Mouse (Mus musculus): ENCODE results near the gene Cc2d2a. TPM values are rescaled to one million over a fixed set of nuclear protein-coding genes. Genes with fewer than 3 reads are reported as not detected.
A peak's percentile ranks its signal among the peaks of the same experiment; 100 is the strongest.

Cc2d2a gene
- polyA plus RNA-seq, 1 experiment from 2014 or later = 8.0 TPM

DNA sequence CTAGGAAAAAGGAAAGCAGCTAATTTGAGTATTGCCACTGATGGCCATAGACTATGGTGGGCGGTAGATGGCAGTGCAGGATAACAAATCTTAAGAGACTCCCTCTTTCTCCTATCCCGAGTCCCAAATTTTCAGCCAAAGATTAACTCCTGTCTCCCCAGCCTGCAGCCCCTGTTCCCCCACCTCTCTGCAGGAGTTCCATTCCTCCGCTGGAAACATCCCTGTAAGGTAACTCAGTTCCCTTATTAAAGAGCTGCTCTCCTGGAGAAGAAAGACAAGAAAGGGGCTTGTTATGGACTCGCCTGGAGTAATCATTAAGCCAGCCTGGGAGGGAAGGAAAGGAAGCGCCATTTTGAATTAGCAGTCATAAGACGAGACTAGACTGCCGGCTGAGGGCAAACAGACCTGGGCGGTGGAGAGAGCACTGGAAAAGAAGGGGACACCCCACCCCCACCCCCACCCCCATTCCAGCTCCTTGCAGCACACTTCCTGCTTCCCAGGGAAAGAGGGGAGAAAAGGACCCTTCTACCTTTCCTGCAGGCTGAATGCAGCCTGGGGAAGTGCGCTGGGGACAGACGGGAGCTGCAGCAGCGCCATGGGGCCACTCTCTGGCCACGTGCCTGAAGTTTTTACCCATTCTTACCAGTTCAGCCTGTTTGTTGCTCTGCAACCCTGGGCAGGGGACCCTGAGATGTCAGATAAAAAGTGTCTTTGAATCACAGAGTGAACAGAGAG lies 10.2 kb downstream of the Cc2d2a start:
- H3K4me1 ChIP-seq (replicated peaks) = peaks cover 10% of the 10 kb centered on the region
- H3K4me3 ChIP-seq = peak overlapping the region; percentile 50
- peak overlapping the region; percentile 67 for H3K4me2 ChIP-seq
- peak overlapping the region; percentile 87 for H3K27ac ChIP-seq (replicated peaks)
- H3K9me3 ChIP-seq = no peaks in the 10 kb centered on the region
- ATAC-seq (ENCODE audit: low FRiP score, low read depth) = peak; percentile 96
- no peaks in the 10 kb centered on the region for H3K27me3 ChIP-seq
- WGBS = 0% methylated on average over 12 of the region's 12 CpGs
- H3K36me3 ChIP-seq = peaks cover 8% of the 10 kb centered on the region; the same call in 1 of the 2 replicates
- peak overlapping the region; percentile 51 for H3K9ac ChIP-seq

DNA sequence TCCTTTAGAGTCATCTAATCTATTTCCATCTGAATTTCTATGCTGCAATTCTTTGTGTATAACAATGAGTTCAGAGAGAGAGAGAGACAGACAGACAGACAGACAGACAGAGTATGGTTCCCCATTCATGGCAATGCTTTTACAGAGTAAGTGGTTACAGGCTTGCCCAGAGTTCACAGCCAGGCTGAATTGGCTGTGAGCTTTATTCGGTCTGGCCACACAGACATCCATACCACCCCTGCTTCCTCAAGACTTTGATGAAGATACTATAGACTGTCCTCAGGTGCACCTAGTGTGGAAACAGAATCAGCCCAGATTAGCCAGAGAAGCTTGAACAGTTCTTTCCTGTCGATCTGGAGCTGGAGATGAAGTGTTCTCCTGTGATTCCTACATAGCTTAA lies 10.9 kb downstream of the Cc2d2a start:
- H3K4me3 ChIP-seq = peak overlapping the region; percentile 50
- no peaks in the 10 kb centered on the region for H3K9me3 ChIP-seq
- 82% methylated on average over 2 of the region's 2 CpGs for WGBS
- no peaks in the 10 kb centered on the region for H3K27me3 ChIP-seq
- peak overlapping the region; percentile 87 for H3K27ac ChIP-seq (replicated peaks)
- H3K36me3 ChIP-seq = peaks cover 8% of the 10 kb centered on the region; the same call in 1 of the 2 replicates
- peaks cover 10% of the 10 kb centered on the region for H3K4me1 ChIP-seq (replicated peaks)
- no peak for ATAC-seq (ENCODE audit: low FRiP score, low read depth)
- H3K9ac ChIP-seq = peak overlapping the region; percentile 51
- H3K4me2 ChIP-seq = peak overlapping the region; percentile 67

DNA sequence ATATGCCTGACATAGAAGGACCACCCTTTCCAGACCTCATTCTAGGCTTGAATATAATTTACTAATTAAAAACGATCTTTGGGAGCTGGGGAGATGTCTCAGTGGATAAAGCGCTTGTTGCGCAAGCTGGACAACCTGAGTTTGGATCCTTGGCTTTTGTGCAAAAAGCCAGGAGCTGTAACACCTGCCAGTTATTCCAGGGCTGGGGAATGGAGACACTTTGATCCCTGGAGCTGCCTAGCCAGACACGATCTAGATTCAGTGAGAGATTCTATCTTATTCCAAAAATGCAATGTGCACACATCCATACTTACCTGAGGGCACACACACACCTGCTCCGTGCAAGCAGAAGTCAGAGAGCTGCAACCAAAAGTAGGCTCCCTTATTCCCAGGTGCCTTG lies 23.3 kb downstream of the Cc2d2a start:
- H3K27me3 ChIP-seq = no peaks in the 10 kb centered on the region
- no peak overlapping the region for H3K4me2 ChIP-seq
- H3K4me3 ChIP-seq = no peak overlapping the region
- H3K4me1 ChIP-seq (replicated peaks) = no peaks in the 10 kb centered on the region
- 91% methylated on average over 5 of the region's 5 CpGs for WGBS
- H3K27ac ChIP-seq (replicated peaks) = no peak overlapping the region
- no peaks in the 10 kb centered on the region for H3K9me3 ChIP-seq
- H3K9ac ChIP-seq = no peak overlapping the region
- ATAC-seq (ENCODE audit: low FRiP score, low read depth) = no peak
- H3K36me3 ChIP-seq = peaks cover 61% of the 10 kb centered on the region

DNA sequence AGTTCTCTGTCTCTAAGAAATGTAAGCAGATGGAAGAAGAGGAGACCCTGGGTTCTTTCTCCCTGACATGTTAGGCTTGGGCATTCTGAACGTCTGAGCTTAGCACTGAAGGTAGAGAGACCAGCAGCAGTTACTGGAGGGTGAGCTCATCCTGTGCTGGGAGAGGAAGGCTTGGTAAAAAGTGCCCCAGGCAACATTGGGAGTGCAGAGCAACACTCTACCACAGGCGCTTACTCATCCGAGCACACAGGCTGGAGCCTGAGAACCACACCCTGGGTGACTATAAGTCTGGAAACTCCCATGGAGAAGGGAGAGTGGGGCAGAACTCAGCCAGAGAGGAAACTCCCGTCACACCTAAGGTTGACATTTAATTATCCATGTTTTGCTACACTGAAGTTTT lies 30.3 kb downstream of the Cc2d2a start:
- WGBS = 83% methylated on average over 4 of the region's 4 CpGs
- Histone ChIP-seq H3K4me1 (replicated peaks) (no peaks in the 10 kb centered on the region), H3K27ac (replicated peaks) (no peak overlapping the region), H3K36me3 (peaks cover 43% of the 10 kb centered on the region), H3K9me3 (no peaks in the 10 kb centered on the region), H3K9ac (no peak overlapping the region), H3K27me3 (no peaks in the 10 kb centered on the region), H3K4me2 (no peak overlapping the region), H3K4me3 (no peak overlapping the region)
- no peak for ATAC-seq (ENCODE audit: low FRiP score, low read depth)

DNA sequence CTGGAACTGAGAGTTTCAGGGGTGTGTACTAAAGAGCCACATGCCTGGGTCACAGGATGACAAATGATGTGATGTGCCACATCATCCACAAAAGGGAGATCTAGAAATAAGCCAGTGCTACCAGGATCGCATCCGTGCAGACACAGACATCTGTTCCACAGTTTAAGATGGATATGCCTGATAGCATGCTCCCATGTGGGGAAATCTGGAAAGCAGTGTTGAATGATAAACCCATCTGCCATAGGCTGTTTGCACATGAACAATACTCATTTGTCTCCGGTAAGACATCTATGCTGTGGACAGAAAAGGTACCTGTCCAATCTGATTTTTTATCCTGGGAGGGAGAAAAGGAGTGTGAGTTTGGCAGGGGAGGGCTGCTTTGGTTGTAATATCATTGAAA lies 35.0 kb downstream of the Cc2d2a start:
- Histone ChIP-seq H3K27me3 (no peaks in the 10 kb centered on the region), H3K4me1 (replicated peaks) (no peaks in the 10 kb centered on the region), H3K4me2 (no peak overlapping the region), H3K9ac (no peak overlapping the region), H3K9me3 (no peaks in the 10 kb centered on the region), H3K27ac (replicated peaks) (no peak overlapping the region), H3K36me3 (peaks cover 18% of the 10 kb centered on the region), H3K4me3 (no peak overlapping the region)
- peak; percentile 42; the same call in 1 of the 2 replicates for ATAC-seq (ENCODE audit: low FRiP score, low read depth)
- WGBS = 70% methylated on average over 3 of the region's 3 CpGs

DNA sequence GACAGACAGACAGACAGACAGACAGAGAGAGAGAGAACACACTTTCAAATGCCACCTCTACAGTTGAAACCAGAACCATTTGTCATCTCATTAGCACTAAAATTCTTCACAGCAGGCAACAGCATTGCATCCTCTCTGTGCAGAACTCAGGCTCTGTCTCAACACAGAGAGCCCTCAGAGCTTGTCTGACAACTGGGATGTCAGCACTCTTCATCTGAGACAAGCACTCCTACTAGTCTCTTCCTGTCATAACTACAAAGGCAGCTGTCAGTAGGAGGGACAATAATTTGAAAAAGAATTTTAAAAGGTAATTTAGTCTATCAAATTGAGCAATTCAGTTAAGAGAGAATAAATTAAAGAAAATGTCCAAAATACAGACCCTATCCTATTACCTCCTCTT lies 37.1 kb downstream of the Cc2d2a start:
- no peaks in the 10 kb centered on the region for H3K27me3 ChIP-seq
- no peaks in the 10 kb centered on the region for H3K9me3 ChIP-seq
- no peak overlapping the region for H3K27ac ChIP-seq (replicated peaks)
- peaks cover 25% of the 10 kb centered on the region for H3K36me3 ChIP-seq
- H3K4me1 ChIP-seq (replicated peaks) = no peaks in the 10 kb centered on the region
- H3K9ac ChIP-seq = no peak overlapping the region
- H3K4me2 ChIP-seq = no peak overlapping the region
- no peak overlapping the region for H3K4me3 ChIP-seq
- no peak for ATAC-seq (ENCODE audit: low FRiP score, low read depth)

DNA sequence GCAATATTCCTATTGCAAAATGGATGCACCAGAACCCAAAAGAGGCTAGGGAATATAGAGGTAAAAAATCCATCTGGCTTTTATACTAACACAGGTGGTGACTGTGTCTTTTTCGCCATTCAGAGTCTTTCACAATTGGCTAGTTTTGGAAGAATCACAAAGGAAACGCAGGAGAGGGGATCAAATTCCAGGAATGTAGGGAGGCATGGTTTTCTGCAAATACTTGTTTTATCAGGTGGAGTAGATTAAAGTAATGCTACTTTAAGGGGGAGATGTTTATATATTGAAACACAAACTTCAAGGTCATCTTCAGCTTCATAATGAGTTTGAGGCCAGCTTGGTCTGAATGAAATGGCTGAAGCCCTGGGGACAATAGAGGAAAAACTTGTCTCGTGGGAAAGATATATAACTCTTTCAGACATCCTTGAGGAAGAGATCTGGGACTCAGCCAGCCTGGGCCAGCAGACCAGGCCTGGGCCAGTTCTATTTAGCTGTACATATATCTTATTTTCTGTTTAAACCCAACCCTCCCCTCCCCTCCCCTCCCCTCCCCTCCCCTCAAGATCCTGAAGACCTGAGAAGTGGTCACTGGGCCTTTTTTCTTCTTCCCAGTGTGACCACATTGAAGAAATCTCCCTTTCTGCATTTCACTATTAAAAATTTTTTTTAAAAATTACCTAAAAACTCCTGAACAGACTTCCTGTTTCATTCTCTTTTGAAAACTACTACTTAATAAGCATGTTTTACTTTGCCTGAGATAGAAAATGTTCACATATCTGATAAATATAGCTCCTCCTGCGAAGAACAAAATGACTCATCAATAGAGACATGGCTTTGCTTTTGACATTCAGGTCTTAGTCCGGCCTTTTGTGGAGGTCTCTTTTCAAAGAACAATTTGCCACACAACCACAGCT lies 59.6 kb downstream of the Cc2d2a start:
- Histone ChIP-seq H3K27me3 (no peaks in the 10 kb centered on the region), H3K27ac (replicated peaks) (no peak overlapping the region), H3K9ac (no peak overlapping the region), H3K9me3 (no peaks in the 10 kb centered on the region), H3K4me2 (no peak overlapping the region), H3K4me3 (no peak overlapping the region), H3K36me3 (peaks cover 13% of the 10 kb centered on the region), H3K4me1 (replicated peaks) (no peaks in the 10 kb centered on the region)
- no peak for ATAC-seq (ENCODE audit: low FRiP score, low read depth)
- 78% methylated on average over 5 of the region's 5 CpGs for WGBS

DNA sequence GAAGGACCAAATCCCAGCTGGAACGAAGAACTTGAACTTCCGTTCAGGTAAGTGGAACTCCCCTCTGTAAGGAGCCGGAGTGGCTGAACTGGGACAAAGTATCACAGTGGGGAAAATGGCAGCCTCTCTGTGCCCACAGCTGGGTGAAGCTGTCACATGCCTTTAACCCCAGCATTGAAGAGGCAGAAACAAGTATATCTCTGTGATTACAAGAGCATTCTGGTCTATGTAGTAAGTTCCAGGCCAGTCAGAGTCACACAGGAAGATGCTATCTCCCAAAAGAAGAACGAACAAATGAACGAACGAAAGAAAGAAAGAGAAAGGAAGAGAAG lies 60.3 kb downstream of the Cc2d2a start:
- no peaks in the 10 kb centered on the region for H3K4me1 ChIP-seq (replicated peaks)
- no peak overlapping the region for H3K9ac ChIP-seq
- no peak overlapping the region for H3K4me2 ChIP-seq
- no peak overlapping the region for H3K4me3 ChIP-seq
- H3K27ac ChIP-seq (replicated peaks) = no peak overlapping the region
- no peak for ATAC-seq (ENCODE audit: low FRiP score, low read depth)
- H3K9me3 ChIP-seq = no peaks in the 10 kb centered on the region
- 90% methylated on average over 6 of the region's 6 CpGs for WGBS
- peaks cover 13% of the 10 kb centered on the region for H3K36me3 ChIP-seq
- H3K27me3 ChIP-seq = no peaks in the 10 kb centered on the region

DNA sequence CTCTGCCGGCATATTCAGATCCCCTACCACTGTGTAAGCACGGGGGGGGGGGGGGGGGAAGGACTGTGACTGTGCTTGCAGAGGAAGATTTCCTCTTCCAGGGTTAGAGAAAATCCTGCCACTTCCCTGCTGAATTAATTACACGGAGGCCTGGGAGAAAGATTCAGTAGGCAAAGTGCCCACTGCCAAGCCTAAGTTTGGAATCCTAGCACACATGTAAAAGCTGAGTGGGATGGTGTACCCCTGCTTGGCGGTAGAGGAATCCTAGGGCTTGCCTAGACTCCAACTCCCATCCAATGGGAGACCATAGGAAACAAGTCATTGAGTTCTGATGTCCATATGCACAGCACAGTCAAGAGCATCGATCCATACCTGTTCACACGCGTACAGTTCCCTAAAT lies 61.7 kb downstream of the Cc2d2a start:
- Histone ChIP-seq H3K9ac (no peak overlapping the region), H3K9me3 (no peaks in the 10 kb centered on the region), H3K4me2 (no peak overlapping the region), H3K4me1 (replicated peaks) (no peaks in the 10 kb centered on the region), H3K36me3 (peaks cover 9% of the 10 kb centered on the region), H3K4me3 (no peak overlapping the region), H3K27ac (replicated peaks) (no peak overlapping the region), H3K27me3 (no peaks in the 10 kb centered on the region)
- 87% methylated on average over 7 of the region's 7 CpGs for WGBS
- ATAC-seq (ENCODE audit: low FRiP score, low read depth) = no peak

DNA sequence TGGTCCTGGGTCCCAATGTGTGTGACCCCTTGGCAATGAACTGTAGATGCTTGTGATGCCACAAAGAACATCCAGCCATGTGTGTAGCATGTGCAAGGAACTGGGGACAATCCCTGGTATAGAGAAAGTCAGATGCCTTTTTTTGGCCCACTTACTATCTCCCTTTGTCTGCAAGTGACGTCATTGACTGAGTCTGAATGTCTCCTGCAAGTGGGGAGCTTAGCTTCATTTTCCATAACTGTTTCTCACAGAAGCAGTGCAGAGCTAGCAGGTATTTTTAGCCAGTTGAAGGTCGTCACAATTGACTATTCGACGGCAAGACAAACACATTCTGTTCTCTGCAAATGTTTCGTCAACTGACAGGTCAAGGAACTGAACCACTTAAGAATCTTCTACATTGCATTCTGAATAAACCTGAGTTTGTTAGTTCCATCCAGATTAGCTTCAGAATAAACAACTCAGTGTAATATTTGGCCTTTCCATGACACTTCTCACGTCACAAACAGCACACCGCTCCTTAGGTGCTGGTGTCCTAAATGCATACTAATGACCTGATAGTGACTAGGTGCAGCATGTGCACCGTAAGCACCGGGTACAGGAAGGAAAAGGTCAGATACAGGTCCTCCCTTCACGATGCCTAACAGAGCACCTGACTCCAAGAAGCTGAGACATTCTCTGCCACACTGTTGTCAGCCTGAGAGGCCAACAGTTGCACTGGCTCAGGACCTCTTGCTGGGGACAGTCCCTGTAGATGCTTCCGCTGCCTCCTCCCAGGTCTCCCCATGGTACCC lies 66.4 kb downstream of the Cc2d2a start:
- Histone ChIP-seq H3K4me3 (no peak overlapping the region), H3K4me2 (no peak overlapping the region), H3K9ac (no peak overlapping the region), H3K27ac (replicated peaks) (no peak overlapping the region), H3K9me3 (no peaks in the 10 kb centered on the region), H3K27me3 (no peaks in the 10 kb centered on the region), H3K36me3 (peaks cover 4% of the 10 kb centered on the region; the same call in 1 of the 2 replicates), H3K4me1 (replicated peaks) (no peaks in the 10 kb centered on the region)
- 86% methylated on average over 11 of the region's 11 CpGs for WGBS
- no peak for ATAC-seq (ENCODE audit: low FRiP score, low read depth)

DNA sequence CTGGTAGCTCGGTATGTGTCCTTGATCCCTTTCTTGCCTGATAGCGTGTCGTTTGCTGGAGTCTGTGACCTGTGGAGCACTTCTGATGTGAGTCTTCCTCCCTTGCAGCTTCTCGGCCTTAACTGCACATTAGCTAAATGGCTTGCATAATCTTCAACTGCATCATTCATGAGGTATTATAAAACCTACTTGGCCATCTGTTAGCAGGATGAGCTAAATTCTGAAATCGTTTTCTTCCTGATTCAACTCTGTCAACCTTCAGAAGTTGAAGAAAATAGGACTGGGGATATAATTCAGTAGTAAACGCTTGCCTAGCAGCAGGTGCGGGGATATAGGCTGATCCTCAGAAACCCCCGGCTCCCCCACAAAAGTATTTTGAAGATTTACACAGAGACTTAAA lies 70.2 kb downstream of the Cc2d2a start:
- H3K36me3 ChIP-seq = peaks cover 3% of the 10 kb centered on the region; the same call in 1 of the 2 replicates
- 73% methylated on average over 8 of the region's 8 CpGs for WGBS

DNA sequence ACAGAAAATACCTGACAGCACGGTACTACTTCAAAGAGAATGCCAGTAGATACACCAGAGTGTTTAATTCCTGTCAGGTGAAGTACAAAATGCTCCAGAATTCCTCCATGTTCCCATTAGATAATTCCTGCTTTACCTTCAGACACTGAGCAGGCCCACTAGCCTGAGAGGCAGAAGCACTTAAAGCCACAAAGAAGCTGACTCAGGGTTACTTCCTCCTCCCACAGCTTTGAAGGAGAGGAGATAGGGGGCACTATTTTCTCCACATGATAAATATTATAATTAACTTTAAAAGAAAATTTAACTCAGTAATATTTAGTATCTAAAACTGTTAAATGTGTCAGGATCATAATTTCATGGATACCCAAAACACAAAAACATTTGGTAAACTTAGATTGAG lies 82.0 kb downstream of the Cc2d2a start:
- no peak for ATAC-seq (ENCODE audit: low FRiP score, low read depth)
- Histone ChIP-seq H3K9me3 (no peaks in the 10 kb centered on the region), H3K9ac (no peak overlapping the region), H3K4me3 (no peak overlapping the region), H3K27me3 (no peaks in the 10 kb centered on the region), H3K4me1 (replicated peaks) (no peaks in the 10 kb centered on the region), H3K36me3 (peaks cover 19% of the 10 kb centered on the region), H3K4me2 (no peak overlapping the region), H3K27ac (replicated peaks) (no peak overlapping the region)
- 91% methylated on average over 1 of the region's 1 CpGs for WGBS

More for the DNA sequence above, 70.2 kb downstream of the Cc2d2a start:
- no peaks in the 10 kb centered on the region for H3K4me1 ChIP-seq (replicated peaks)
- H3K9ac ChIP-seq = no peak overlapping the region
- H3K9me3 ChIP-seq = no peaks in the 10 kb centered on the region
- H3K27ac ChIP-seq (replicated peaks) = no peak overlapping the region
- no peak overlapping the region for H3K4me2 ChIP-seq
- no peaks in the 10 kb centered on the region for H3K27me3 ChIP-seq
- H3K4me3 ChIP-seq = no peak overlapping the region
- ATAC-seq (ENCODE audit: low FRiP score, low read depth) = no peak
